Mouse (Mus musculus) fibroblast of lung, adult 2 months (primary cell): ENCODE measurements around the gene Zfyve16.

Experiments
- DNase-seq: peaks from one replicate; pipeline ENCODE4 v3.0.0-alpha.2; 2011; ENCODE audit warnings: low read depth

Zfyve16 gene

DNA sequence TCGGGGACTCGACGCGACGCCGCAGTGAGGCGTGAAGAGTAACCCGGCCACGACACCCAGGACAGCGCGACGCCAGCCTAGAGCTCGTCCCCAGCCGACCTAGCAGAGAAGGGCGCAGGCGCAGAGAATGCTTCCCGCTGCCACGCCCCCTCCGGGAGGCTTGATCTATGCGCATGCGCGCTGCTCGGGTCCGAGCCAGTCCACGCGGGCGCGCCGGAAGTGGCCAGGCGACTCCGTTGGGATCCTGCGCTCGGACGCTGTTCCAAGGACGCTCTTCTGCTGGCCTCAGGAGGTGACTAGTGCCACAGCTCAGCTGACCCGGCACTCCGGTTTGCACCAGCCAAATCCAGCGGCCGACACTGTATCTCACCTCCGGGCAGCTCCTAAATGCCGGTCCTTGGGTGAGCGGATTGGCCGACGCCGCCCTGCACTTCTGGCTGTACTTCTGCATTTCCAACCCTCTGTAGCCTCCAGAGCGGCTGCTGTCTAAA lies at the start of gene Zfyve16:
Gene Zfyve16 (minus strand): TSS at position 148 of the 491 bp plus-strand sequence.
- DNase-seq = peak; percentile 85

DNA sequence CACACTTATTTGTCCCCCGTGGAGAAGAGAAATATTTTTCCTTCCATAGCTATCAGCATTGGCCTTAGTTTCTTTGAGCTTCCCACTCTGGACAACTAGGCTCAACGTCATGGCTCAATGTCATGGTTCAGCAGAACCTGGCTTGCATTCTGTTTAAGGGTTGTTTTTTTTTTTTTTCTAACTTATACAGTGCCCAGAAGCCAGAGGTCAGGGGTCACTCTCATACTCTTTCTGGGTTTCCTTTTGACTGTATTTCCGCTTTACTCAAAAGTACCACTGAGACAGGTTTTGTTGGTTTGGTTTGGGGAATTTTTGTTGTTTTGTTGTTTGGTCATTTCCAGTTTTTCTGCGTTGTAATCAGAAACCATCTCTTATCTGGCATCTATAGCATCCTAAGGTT lies 47.5 kb upstream of the Zfyve16 start:
- DNase-seq = no peak

DNA sequence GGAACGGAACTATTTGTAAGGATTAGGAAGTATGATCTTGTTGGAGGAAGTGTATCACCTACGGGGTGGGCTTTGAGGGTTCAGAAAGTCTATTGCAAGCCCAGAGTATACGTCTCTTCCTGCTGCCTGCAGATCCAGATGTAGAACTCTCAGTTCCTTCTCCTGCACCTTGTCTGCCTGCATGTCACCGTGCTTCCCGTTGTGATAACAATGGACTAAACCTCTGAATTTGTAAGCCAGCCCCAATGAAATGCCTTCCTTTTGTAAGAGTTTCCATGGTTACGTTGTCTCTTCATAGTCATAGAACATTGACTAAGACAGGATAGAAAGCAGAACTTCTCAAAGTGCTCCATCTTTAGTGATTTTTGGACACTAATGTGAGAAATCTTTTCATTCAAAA lies 46.0 kb upstream of the Zfyve16 start:
- no peak for DNase-seq

DNA sequence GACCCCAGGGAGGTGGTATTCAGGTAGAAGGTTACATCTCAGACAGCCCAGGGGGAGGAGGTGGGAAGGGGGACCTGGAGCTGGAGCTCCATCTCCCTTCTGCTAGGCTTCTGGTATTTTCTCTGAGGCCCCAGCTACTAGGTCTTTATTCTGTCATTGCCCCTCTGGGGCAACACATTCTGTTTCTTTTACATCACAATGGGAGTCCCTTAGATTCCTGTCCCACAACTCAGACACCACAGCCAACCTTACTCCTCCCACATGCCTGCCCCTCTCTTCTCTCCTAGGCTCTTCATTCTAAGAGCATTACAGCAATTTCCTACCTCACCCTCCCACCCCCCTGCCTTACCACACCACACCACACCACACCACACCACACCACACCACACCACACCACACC lies 45.4 kb upstream of the Zfyve16 start, which contains the start of gene Spz1:
Gene Spz1 (minus strand): TSS at position 101 of the 400 bp plus-strand sequence.
- DNase-seq = no peak

DNA sequence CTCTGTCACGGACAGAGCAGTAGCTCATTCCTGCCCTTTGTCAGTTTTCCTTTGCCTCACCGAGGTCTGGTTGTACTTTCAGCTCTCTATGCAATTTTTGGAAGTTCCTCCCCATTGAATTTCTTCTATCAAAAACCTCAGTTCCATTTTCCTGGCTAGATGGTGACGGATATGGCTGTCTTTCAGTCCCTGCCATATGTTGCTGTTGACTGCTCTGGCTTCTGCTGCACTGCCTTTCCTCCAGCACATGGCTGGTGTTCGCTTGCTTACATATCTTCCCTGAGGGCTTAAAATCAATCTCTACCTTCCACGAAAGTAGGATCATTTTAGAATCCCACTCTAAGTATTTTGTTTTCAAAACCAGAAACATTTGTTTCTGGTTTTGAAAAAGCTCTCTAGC lies 28.8 kb upstream of the Zfyve16 start:
- no peak for DNase-seq

DNA sequence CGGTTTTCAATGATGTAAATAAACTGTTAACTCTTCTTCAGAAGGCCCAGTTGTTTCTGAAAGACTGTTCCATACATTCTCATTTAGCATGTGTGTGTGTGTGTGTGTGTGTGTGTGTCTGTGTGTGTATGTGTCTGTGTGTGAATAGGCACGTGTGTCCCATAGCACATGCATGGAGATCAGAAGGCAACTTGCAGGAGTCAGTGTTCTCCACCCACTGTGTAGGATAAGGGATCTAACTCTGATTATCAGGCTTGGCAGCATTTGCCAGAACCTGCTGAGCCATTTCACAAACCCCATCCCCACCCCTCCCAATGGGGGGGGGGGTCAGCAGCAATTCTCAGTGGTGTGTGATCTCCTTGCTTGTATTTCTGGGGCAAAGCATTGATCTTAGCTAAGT lies 26.6 kb upstream of the Zfyve16 start:
- DNase-seq = no peak

DNA sequence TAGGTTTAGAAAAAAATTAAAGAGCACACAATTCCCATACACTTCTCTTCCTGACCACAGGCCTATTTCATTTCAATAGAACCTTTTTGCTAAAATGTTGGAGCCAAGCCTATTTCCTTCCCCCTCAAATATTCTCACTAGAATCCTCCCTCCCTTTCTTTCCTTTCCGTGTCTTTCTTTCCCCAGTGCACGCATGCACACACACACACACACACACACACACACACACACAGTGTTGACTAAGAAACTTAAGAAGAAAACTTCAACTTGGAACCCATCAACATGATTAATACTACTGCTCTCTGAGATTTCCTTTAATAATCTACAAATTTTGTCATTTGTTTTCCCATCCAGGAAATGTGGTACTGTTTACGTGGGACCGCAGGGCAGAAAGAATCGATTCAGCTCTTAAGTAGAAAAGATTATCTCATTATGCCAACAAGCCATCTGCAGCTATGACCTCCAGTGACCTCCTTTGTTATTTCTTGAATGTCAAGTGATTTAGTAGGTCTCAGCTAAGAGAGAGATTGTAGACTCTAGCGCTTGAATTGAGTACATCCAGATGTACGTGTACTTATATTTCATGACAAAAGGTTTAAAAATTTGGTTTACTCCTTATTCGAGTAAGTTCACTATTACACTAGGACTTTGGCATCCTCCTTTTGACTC lies 25.9 kb upstream of the Zfyve16 start:
- DNase-seq = no peak

DNA sequence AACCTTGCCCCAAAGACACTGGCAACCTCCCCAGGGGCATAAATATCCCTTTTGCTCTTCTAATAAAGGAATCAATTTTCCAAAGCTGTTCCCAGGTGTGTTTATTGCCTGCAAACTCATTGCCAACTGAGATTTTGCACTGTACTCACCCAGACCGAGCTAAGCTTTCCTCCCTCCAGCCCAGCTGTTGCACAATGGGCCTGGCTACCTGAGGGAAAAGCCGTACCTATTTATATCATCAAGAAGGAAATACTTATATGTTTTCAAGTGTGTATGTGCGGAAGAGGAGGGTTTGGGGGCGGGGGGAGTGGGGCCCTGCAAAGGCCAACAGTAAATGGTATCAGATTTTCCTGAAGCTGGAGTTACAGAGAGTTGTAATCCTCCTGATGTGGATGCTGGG lies 16.4 kb upstream of the Zfyve16 start:
- DNase-seq = no peak

DNA sequence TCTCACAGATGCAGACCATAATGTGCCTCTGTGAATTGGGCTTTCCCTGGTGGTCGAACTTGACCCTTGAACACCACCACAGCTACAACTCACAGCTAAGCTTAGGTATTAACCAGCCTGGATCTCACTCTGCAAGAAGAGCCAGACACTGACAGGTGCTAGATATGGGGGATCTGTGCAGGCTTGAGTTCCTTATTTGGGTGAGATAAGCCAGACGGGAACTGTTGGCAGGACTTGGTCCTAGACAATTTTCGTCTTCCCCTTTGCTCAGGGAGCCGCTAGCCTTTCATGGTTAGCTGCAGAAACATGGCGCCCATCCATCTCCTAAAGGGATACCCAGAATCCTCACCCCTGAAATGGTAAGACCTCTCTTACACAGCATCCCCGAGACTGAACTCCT lies 10.3 kb upstream of the Zfyve16 start:
- DNase-seq = no peak

DNA sequence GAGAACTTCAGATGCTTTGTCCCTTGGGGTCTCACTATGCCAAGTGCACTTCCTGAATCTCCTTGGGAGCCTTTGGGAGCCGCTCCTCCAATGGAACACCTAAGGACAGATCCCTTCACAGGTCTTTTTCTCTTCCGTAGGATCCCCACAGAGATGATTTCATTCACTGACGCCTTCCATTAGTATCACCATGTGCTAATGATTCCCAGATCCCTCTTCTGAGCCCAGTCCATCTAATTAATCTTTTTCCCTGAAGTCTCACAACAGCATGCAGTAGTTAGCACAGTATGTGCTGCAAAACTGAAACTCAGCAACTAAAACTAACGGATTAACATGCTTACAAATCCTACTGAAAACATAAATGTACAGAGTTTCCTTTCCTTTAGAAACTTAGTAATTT lies 8.5 kb upstream of the Zfyve16 start:
- DNase-seq = no peak

DNA sequence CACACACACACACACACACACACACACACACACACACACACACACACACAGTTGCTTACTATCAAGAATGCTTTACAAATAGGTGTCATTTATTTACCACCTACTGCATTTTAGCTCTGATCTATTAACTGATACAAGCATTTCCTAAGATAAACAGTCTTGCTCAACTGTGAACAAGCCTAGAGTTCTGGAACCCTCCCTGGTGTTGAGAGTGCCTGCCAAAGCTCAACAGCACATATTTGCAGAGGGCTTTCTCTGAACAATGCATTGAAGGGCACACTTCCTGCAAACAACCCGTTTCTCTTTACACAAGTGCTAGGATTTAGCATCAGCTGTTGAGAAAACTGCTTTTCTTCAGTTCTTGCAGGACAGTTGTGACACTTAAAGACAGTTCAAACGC lies 3.1 kb upstream of the Zfyve16 start:
- DNase-seq = no peak

DNA sequence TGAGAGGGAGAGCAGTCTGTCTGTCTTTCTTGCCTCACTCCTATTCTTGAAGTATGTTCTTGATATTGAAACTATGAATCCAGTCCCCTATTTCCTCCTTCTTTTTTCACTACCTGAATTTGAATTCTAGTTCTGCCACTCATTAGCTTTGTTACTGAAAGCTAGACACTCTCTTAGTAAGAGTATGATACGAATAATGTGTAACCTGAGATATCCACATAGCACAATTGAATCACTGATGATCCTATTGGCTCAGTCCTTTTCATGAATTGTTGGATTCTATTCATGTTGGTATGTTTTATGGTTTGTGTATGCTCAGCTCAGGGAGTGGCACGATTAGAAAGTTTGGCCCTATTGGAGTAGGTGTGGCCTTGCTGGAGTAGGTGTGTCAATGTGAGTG lies 1.5 kb upstream of the Zfyve16 start:
- DNase-seq = no peak

DNA sequence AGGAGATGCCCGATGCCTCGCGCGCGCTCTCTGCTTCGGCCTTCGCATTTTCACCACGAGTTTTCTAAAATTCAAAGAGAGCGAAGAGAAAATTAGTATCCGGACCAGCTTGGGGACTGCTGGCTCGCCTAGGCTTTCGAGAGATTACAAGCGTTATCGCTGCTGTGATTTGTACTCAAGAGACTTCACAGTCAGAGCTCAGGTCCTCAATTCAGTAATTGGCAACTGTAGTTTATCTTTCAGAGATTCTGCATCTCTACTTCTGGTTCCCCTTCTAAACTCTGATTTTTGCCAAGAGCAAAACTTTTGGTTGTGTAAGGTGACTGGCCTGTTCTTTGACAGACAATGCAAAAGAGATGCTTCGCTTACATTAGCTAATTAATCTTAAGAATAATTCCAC lies 569 bp upstream of the Zfyve16 start:
- DNase-seq = no peak

DNA sequence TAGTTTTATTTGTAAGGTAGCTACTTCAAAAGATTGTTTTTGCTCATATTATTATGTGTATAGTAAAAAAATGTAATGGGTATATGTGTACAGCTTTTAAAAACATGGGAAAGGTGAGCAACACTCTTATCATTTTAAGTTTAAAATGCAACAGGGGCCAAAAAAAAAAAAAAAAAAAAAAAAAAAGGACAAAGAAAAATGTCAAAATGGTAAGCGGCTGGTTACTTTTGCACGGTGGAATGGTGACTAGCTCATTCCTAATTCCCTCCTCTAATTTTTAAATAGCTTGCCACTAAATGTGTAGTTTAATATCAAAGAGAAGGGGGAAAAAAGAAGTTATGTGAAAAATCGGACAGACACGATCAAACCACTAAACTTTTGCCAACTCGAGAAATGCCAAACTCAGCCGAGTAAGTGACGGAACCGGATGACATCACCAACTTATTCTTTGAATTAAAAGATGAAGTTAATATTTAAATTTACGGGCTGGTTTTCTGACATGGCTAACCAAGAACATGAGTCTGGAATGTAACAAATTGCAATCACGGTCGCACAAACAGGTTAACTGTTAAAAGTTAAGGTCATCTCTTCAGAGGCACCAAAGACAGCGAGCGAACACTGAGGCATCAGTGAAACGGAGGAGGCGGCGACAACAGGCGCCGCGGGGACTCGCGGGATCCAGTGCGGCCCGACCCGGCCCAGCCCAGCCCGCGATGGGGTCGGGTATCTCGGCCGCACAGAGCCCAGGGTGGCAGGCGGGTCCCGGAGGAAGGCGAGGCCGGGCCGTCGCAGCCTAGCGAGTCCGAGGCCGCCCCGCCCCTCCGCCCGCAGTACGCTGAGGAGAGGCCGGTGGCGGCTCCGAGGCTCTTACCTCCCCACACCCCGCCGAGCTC lies 594 bp downstream of the Zfyve16 start:
- no peak for DNase-seq

DNA sequence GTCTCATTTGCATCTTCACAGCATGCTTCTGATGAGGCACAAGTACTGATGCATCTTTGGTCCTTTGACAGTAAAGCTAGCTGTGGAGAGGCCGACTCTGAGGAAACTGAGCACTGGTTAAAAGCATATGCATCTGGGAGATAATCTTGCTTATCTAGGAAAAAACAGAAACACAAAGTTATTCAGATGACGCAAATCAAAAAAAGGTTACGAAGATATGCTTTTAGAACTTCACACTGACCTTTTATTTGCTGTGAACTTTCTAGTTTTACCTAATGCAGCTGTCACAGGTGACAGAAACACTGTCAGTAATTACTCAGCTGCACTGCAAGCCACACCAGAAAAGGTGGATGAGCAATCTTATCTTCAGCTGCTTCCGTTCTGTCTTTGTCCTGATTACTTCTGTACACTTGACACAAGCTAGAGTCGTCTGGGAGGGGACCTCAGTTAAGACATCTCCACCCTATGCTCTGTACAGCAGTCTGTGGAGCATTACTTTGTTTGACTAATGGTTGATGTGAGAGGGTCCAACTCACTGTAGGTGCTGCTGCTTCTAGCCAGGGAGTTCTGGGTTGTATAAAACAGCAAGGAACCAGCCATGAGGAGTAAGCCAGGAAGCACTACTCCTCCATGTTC lies 7.4 kb downstream of the Zfyve16 start:
- DNase-seq = no peak

DNA sequence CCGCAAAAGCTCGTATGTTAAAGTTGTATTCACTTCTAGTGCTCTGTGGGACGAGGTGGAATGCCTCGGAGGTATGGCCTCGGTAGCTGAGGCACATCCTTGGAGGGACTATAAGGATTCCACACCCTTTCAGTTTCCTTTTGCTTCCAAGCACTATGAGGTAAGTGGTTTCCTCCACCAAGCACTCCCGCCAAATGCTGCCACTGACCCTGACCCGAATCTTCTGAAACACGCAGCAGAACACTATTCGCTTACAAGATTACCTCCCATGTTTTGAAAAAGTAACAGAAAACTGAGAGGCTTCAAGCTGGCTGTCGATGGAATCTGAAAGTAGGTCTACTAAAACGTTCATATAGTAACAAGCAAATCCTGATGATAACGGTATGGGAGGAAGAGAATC lies 25.8 kb downstream of the Zfyve16 start:
- no peak for DNase-seq

DNA sequence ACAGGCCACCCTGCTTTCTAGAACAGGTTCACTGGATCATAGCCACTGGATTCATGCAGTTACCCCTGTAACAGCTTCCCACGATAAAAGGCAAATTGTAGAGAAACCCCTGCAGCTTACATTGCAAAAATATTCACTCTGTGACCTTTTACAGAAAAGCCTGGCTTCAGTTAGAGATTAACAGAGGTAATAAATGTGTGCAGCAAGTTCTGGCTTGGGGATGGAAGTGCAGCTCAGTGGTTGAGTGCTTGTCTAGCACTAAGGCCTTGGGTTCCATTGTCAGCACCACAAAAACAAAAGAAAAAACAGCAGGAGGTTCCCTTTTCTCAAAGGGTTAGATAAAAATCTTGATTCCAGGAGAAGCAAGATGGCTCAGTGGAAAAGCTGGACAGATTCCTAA lies 38.7 kb downstream of the Zfyve16 start:
- no peak for DNase-seq

DNA sequence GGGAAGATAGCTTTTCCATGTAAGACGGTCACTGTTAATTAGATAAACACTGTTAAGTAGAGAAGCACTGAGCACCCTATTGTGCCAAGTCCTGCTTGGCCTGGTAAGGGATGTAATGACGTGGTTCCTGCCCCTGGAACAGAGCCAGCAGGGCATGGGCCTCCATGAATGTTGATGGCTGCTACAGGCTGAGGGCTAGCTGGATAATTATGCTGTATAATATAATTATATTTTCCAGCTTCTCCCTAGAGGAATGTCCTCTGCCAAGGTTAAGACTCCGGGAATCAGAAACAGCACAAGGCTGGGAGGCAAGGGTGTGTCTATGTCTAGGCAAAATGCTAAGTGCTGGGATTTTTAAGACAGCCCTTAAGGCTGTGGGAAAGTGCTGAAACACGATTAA lies 39.9 kb downstream of the Zfyve16 start:
- DNase-seq = no peak

DNA sequence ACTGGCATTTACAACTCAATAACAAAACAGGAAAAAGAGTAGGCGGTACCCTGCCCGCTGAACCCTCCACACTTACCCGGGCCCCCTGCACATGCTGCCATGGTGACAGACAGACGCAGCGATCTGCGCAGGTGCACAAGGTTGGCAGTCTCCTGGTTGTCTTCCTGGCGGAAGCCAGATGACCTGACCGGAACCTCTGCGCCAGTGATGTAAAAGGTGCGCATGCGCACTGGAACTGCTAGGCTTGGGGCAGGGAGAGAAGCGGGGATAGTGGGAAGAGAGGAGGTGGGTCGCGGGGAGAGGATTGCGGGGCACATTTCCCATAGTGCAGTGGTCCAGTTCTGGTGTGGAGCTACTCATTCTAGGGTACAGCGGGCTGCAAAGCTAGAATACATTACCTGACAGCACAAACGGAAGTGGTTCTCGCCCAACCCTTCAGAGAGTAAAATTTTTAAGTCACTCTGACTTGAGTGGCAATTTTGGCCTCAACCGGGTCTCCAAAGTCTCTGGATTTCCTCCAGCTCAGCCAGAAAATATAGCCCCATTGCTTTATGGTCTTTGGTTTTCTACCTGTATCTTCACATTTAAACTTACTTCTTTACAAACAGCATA lies 46.7 kb downstream of the Zfyve16 start, which contains the start of gene Fam151b:
Gene Fam151b (minus strand): TSS at position 164 of the 612 bp plus-strand sequence.
- peak; percentile 66 for DNase-seq

DNA sequence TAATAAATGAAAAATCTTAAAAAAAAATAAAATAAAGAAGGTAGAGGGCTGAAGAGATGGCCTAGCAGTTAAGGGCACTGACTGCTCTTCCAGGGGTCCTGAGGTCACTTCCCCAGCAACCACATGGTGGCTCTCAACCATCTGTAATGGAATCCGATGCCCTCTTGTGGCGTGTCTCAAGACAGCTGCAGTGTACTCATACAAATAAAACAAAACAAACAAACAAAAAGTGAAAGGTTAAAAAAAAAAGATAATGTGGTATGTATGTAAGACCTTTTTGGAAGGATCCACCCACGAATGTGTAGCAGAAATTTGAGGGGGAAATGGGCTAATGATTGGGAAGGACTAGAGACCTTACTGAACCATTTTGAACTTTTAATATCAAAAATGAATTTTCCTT lies 47.3 kb downstream of the Zfyve16 start:
- DNase-seq = peak; percentile 26

DNA sequence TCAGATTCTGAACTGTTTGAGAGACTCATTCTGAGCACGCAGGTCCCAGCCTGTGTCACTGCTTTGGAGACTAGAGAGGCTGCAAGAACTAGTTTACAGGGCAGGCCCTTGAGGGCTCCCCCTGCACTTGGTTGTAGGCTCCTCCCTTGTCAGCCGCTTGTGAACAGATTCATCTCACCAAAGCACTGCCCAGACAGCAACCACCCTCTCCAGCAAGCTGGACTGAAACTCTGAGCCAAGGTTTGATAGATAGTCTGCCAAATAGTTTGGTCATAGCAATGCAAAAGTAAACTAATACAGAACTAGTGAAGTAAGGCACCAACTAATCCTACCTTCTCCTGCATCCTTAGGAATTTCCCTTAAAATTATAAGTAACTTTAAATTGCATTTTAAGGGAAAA lies 60.5 kb downstream of the Zfyve16 start:
- DNase-seq = no peak

DNA sequence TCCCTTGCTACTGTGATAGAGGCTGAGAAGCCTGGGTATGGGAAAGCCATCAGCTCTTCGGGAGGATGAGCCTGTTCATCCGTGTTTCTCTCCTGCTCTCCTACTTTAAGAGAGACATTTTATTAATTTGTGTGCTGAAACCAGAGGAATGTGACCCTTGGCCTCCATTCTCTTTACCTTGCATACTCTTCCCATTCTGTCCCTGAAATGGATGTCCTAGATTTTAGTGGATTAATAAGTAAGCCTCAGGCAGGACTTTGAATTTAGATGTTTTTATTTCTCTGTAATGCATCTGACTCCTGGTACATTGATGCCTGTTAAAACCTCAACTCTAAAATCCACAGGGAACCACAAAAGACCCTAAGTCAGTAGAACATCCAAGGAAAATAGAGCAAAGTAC lies 61.3 kb downstream of the Zfyve16 start:
- no peak for DNase-seq
